Mouse (Mus musculus) heart, embryonic 16.5 days (tissue): Measurements from ENCODE around the gene Ankrd1. TPM values are rescaled to one million over a fixed set of nuclear protein-coding genes. Genes with fewer than 3 reads are reported as not detected.

Source experiments
- ATAC-seq: fragments of 200-750 bp; cut with Nextera tagmentation; replicated peaks from 2 replicates; pipeline ENCODE4 v1.8.0; 2017; ENCODE audit warnings: moderate number of reproducible peaks; ENCODE audit not compliant: insufficient read depth, low FRiP score; ENCODE audit errors: extremely low read depth
- H3K27ac ChIP-seq: fragments of 300-500 bp; sonication (generic); 2 replicates; pipeline ENCODE4 v1.5.1; 2014; ENCODE audit warnings: mild to moderate bottlenecking, low read length, control low read depth, moderate library complexity
- H3K27me3 ChIP-seq: fragments of 300-500 bp; sonication (generic); 2 replicates; pipeline ENCODE4 v1.6.1; 2014; ENCODE audit warnings: low read length, mixed read lengths; ENCODE audit not compliant: control insufficient read depth, insufficient read depth
- H3K36me3 ChIP-seq: fragments of 300-500 bp; sonication (generic); 2 replicates; pipeline ENCODE4 v1.6.1; 2014; ENCODE audit not compliant: control insufficient read depth, insufficient read depth
- H3K4me1 ChIP-seq: fragments of 300-500 bp; sonication (generic); 2 replicates; pipeline ENCODE4 v1.6.1; 2014; ENCODE audit warnings: low read length, mixed read lengths; ENCODE audit not compliant: control insufficient read depth, insufficient read depth
- H3K4me2 ChIP-seq: fragments of 300-500 bp; sonication (generic); 2 replicates; pipeline ENCODE4 v1.6.1; 2014; ENCODE audit warnings: low read depth, mild to moderate bottlenecking, control low read depth, low read length
- H3K4me3 ChIP-seq: fragments of 300-500 bp; sonication (generic); 2 replicates; pipeline ENCODE4 v1.5.1; 2014; ENCODE audit warnings: mild to moderate bottlenecking, control low read depth, low read length
- H3K9ac ChIP-seq: fragments of 300-500 bp; sonication (generic); 2 replicates; pipeline ENCODE4 v1.6.1; 2014; ENCODE audit warnings: low read length, control low read depth
- H3K9me3 ChIP-seq: fragments of 300-500 bp; sonication (generic); replicated peaks from 2 replicates; pipeline ENCODE4 v1.6.1; 2016; ENCODE audit warnings: low read length; ENCODE audit not compliant: control insufficient read depth
- WGBS: fragments of 180-500 bp; shearing (Covaris S2); extraction: QIAGEN DNeasy Blood & Tissue Kit; methylation state at CpG from one replicate; pipeline ENCODE4 v1.1.7; 2014; 5-methylcytosine and 5-hydroxymethylcytosine counted together
- polyA plus RNA-seq: library from polyadenylated mRNA; unstranded; fragments of >200 nt; fragmentation: Nextera tagmentation; extraction: Ambion mirVana; gene quantifications from 2 replicates; pipeline ENCODE4 v1.2.1, GENCODE M21; 2015

The Ankrd1 gene
- polyA plus RNA-seq, 1 experiment from 2014 or later = 514 TPM

DNA sequence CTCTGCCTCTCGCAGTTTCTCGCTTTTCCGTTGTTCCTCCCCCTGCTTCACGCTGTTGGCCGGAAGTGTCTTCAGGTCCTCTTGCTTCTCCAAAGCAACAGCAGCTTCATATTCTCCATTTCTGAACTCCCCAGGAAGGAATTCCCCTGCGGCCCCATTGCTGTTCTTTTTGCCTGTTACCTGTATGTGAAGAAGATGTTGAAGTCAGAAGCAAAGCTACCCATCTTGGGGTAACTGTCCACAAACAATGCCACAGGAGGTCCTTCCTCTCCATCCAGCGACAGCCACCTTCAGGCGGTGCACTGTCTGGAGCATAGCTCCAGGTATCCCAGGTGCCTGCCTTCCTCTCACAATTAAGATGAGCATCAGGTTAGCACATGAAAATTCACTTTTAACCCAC is 680 bp downstream of the Ankrd1 start:
- Histone ChIP-seq H3K27ac (peak overlapping the region; percentile 95), H3K4me2 (peak overlapping the region; percentile 63), H3K9ac (peak overlapping the region; percentile 81), H3K36me3 (peaks cover 6% of the 10 kb centered on the region), H3K27me3 (no peaks in the 10 kb centered on the region), H3K4me1 (peaks cover 9% of the 10 kb centered on the region), H3K9me3 (peaks cover 17% of the 10 kb centered on the region), H3K4me3 (peak overlapping the region; percentile 57)
- no peak for ATAC-seq
- 47% methylated on average over 8 of the region's 8 CpGs for WGBS

DNA sequence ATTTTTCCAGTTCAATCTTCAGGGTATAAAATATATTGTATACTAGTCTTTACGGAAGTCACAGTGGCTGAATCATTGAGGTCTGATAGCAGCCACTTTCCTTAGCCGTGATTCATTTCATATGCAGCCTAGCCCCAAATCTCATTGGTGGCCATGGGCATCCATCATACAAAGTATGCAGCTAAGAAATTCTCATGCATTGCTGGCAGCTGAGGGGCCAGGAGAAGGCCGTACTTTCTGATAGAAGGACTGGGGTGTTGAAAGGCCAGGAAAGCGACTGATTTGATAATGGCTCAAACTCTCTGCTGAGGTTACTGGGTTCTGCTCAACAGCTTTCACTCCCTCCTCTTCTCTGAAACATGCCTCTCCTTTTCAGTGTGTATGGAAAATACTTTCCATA is 3.7 kb downstream of the Ankrd1 start:
- peak overlapping the region; percentile 93 for H3K27ac ChIP-seq
- H3K27me3 ChIP-seq = no peaks in the 10 kb centered on the region
- peak overlapping the region; percentile 58 for H3K4me3 ChIP-seq
- peak overlapping the region; percentile 68 for H3K4me2 ChIP-seq
- H3K36me3 ChIP-seq = no peaks in the 10 kb centered on the region
- H3K9ac ChIP-seq = peak overlapping the region; percentile 81
- no peaks in the 10 kb centered on the region for H3K9me3 ChIP-seq
- 24% methylated on average over 4 of the region's 4 CpGs for WGBS
- H3K4me1 ChIP-seq = peaks cover 9% of the 10 kb centered on the region
- ATAC-seq = no peak

- WGBS = 52% methylated on average over 17 of the region's 17 CpGs
- Histone ChIP-seq H3K4me1 (peaks cover 2% of the 10 kb centered on the region; the same call in 1 of the 2 replicates), H3K27ac (peak overlapping the region; percentile 61), H3K9ac (no peak overlapping the region), H3K9me3 (no peaks in the 10 kb centered on the region), H3K36me3 (no peaks in the 10 kb centered on the region), H3K27me3 (no peaks in the 10 kb centered on the region), H3K4me3 (no peak overlapping the region), H3K4me2 (no peak overlapping the region)
- no peak for ATAC-seq
These were observed 7.9 kb downstream of the Ankrd1 start for GRCm38 (mm10) chr19:36112007-36112406.

GRCm38 (mm10) chr19:36111054-36111895 is 8.6 kb downstream of the Ankrd1 start:
- WGBS = 19% methylated on average over 7 of the region's 7 CpGs
- no peak overlapping the region for H3K4me3 ChIP-seq
- H3K4me1 ChIP-seq = no peaks in the 10 kb centered on the region; the same call in 1 of the 2 replicates
- H3K9me3 ChIP-seq = no peaks in the 10 kb centered on the region
- H3K27ac ChIP-seq = peak overlapping the region; percentile 55
- no peaks in the 10 kb centered on the region for H3K27me3 ChIP-seq
- H3K36me3 ChIP-seq = no peaks in the 10 kb centered on the region
- no peak overlapping the region for H3K9ac ChIP-seq
- ATAC-seq = peak; percentile 47
- H3K4me2 ChIP-seq = no peak overlapping the region

GRCm38 (mm10) chr19:36110465-36110864 is 9.4 kb downstream of the Ankrd1 start:
- H3K27me3 ChIP-seq = no peaks in the 10 kb centered on the region
- 29% methylated on average over 7 of the region's 7 CpGs for WGBS
- H3K4me3 ChIP-seq = no peak overlapping the region
- no peaks in the 10 kb centered on the region for H3K9me3 ChIP-seq
- no peak overlapping the region for H3K4me2 ChIP-seq
- peak overlapping the region; percentile 55 for H3K27ac ChIP-seq
- H3K4me1 ChIP-seq = no peaks in the 10 kb centered on the region; the same call in 1 of the 2 replicates
- ATAC-seq = peak; percentile 73
- H3K36me3 ChIP-seq = no peaks in the 10 kb centered on the region
- no peak overlapping the region for H3K9ac ChIP-seq

GRCm38 (mm10) chr19:36109318-36109944 is 10.5 kb downstream of the Ankrd1 start:
- H3K27ac ChIP-seq = no peak overlapping the region
- no peaks in the 10 kb centered on the region; the same call in 1 of the 2 replicates for H3K4me1 ChIP-seq
- no peak overlapping the region for H3K4me2 ChIP-seq
- H3K9me3 ChIP-seq = no peaks in the 10 kb centered on the region
- WGBS = 81% methylated on average over 26 of the region's 26 CpGs
- no peaks in the 10 kb centered on the region for H3K27me3 ChIP-seq
- no peak overlapping the region for H3K4me3 ChIP-seq
- no peak overlapping the region for H3K9ac ChIP-seq
- ATAC-seq = no peak
- H3K36me3 ChIP-seq = no peaks in the 10 kb centered on the region

- 84% methylated on average over 5 of the region's 5 CpGs for WGBS
- no peaks in the 10 kb centered on the region for H3K4me1 ChIP-seq
- H3K27me3 ChIP-seq = no peaks in the 10 kb centered on the region
- peaks cover 10% of the 10 kb centered on the region for H3K36me3 ChIP-seq
- H3K27ac ChIP-seq = no peak overlapping the region
- no peak for ATAC-seq
- no peak overlapping the region for H3K4me2 ChIP-seq
- H3K9ac ChIP-seq = no peak overlapping the region
- H3K9me3 ChIP-seq = no peaks in the 10 kb centered on the region
- H3K4me3 ChIP-seq = no peak overlapping the region
These were observed 16.0 kb downstream of the Ankrd1 start for GRCm38 (mm10) chr19:36103909-36104308.

GRCm38 (mm10) chr19:36098916-36099315 is 21.0 kb downstream of the Ankrd1 start:
- H3K9me3 ChIP-seq = no peaks in the 10 kb centered on the region
- no peak for ATAC-seq

DNA sequence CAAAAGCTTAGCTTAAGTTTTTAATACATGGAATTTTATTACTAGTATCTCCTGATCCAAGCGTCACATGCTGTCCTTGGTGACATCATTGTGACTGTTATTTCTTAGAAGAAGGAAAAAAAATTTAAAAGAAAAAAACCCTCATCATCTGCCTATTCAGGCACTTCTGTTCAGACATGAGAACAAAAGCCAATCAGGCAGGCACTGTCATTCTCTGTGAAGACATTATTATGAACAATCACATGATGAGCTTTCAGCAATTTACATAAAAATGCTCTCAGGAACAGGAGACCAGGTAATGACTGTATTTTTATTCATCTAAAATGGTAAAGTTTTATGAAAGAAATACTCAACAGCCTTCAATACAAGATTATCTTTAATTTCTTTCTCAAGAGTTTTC is 21.6 kb downstream of the Ankrd1 start:
- Histone ChIP-seq H3K4me3 (no peak overlapping the region), H3K27ac (no peak overlapping the region), H3K27me3 (no peaks in the 10 kb centered on the region), H3K36me3 (peaks cover 10% of the 10 kb centered on the region), H3K4me1 (no peaks in the 10 kb centered on the region), H3K9ac (no peak overlapping the region), H3K9me3 (no peaks in the 10 kb centered on the region), H3K4me2 (no peak overlapping the region)
- no peak for ATAC-seq
- 86% methylated on average over 1 of the region's 1 CpGs for WGBS

More at GRCm38 (mm10) chr19:36098916-36099315, 21.0 kb downstream of the Ankrd1 start:
- 90% methylated on average over 7 of the region's 7 CpGs for WGBS
- Histone ChIP-seq H3K4me1 (no peaks in the 10 kb centered on the region), H3K4me3 (no peak overlapping the region), H3K27ac (no peak overlapping the region), H3K9ac (no peak overlapping the region), H3K4me2 (no peak overlapping the region), H3K27me3 (no peaks in the 10 kb centered on the region), H3K36me3 (peaks cover 10% of the 10 kb centered on the region)
